Mouse (Mus musculus) small intestine, adult 2 months (tissue): ENCODE results near the gene Ggt5.

Source experiments
- CTCF ChIP-seq: fragments of 200-500 bp; IDR thresholded peaks from 2 replicates; pipeline ENCODE4 v1.5.1; 2012; ENCODE audit warnings: low read depth, mild to moderate bottlenecking, control low read depth, inconsistent platforms, low read length, moderate library complexity, mixed read lengths; ENCODE audit not compliant: insufficient replicate concordance, insufficient read length; ENCODE audit errors: extremely low read depth
- POLR2A ChIP-seq: fragments of 200-500 bp; IDR thresholded peaks from 2 replicates; pipeline ENCODE4 v1.6.1; 2012; ENCODE audit warnings: low read depth, mild to moderate bottlenecking, control low read depth, inconsistent platforms, low read length, moderate library complexity

DNA sequence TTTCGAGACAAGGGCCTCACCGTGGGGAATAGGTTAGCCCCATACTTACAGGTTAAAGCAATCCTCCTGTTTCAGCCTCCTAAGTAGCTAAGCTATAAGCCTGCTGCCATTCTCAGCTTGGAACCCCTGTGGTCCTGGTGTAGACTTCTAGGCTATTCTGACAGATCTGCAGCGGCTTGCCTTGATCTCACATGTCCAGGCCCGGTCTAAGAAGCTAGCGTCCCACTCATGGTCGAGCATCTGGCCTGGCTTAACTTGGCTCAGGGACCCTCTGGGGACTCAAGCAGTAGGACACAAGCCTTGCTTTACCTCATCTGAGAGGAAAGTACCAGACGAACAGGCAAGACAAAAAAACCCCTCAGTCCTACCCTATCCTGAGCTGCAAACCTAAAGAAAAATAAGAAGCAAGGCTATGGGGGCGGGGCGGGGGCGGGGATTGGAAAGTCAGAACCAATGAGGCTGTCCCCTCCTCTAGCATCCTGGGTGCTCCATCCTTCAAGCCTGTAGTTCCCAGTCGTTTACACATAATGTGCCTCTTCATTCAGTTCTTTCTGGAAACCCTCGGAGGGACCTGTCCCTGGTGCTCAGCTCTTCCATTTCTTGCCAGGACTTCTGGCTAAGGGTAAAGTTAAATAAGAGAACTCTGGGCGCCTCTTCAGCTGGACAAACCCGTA lies 46.0 kb downstream of the Ggt5 start:
- TF ChIP-seq CTCF, result no peak
- TF ChIP-seq POLR2A, result no peak
